Mouse (Mus musculus): ENCODE measurements around the gene Clba1. TPM values are rescaled to one million over a fixed set of nuclear protein-coding genes. Genes with fewer than 3 reads are reported as not detected.

Clba1 gene
- polyA plus RNA-seq, 1 experiment from 2014 or later: 6.6 TPM

- peaks cover 53% of the 10 kb centered on the region for H3K36me3 ChIP-seq (ENCODE audit: control insufficient read depth, insufficient read depth, low read length)
Measured at GRCm38 (mm10) chr12:112819057-112819662, 10.4 kb downstream of the Clba1 start.

GRCm38 (mm10) chr12:112820401-112820999, 11.8 kb downstream of the Clba1 start:
- H3K27me3 ChIP-seq (replicated peaks; ENCODE audit: control insufficient read depth, insufficient read depth, low read length): no peaks in the 10 kb centered on the region
- H3K4me3 ChIP-seq (ENCODE audit: low read depth, low read length): no peak overlapping the region
- no peaks in the 10 kb centered on the region for H3K9me3 ChIP-seq (ENCODE audit: control insufficient read depth, low read length)
- no peak overlapping the region for H3K4me2 ChIP-seq (ENCODE audit: low read depth, low read length)
- H3K9ac ChIP-seq (ENCODE audit: low read depth, low read length): no peak overlapping the region
- peaks cover 2% of the 10 kb centered on the region; the same call in 1 of the 2 replicates for H3K4me1 ChIP-seq (ENCODE audit: control insufficient read depth, insufficient read depth, low read length)
- peaks cover 60% of the 10 kb centered on the region for H3K36me3 ChIP-seq (ENCODE audit: control insufficient read depth, insufficient read depth, low read length)
- DNase-seq (ENCODE audit: low spot score): no peak
- 87% methylated on average over 12 of the region's 12 CpGs for WGBS
- ATAC-seq (ENCODE audit: low read depth): no peak
- H3K27ac ChIP-seq (replicated peaks; ENCODE audit: low read depth, low read length): no peak overlapping the region

More at GRCm38 (mm10) chr12:112819057-112819662, 10.4 kb downstream of the Clba1 start:
- ATAC-seq (ENCODE audit: low read depth): no peak
- Histone ChIP-seq H3K9ac (ENCODE audit: low read depth, low read length) (no peak overlapping the region), H3K27me3 (replicated peaks; ENCODE audit: control insufficient read depth, insufficient read depth, low read length) (no peaks in the 10 kb centered on the region), H3K4me1 (ENCODE audit: control insufficient read depth, insufficient read depth, low read length) (no peaks in the 10 kb centered on the region; the same call in 1 of the 2 replicates), H3K9me3 (ENCODE audit: control insufficient read depth, low read length) (no peaks in the 10 kb centered on the region), H3K4me3 (ENCODE audit: low read depth, low read length) (no peak overlapping the region), H3K27ac (replicated peaks; ENCODE audit: low read depth, low read length) (no peak overlapping the region), H3K4me2 (ENCODE audit: low read depth, low read length) (no peak overlapping the region)
- 87% methylated on average over 8 of the region's 8 CpGs for WGBS
- no peak for DNase-seq (ENCODE audit: low spot score)

GRCm38 (mm10) chr12:112821216-112821615, 12.5 kb downstream of the Clba1 start:
- Histone ChIP-seq H3K9ac (ENCODE audit: low read depth, low read length) (0 out of 2 replicates have a peak overlapping the region, but pooled peaks have one; percentile 8), H3K27ac (replicated peaks; ENCODE audit: low read depth, low read length) (no peak overlapping the region), H3K9me3 (ENCODE audit: control insufficient read depth, low read length) (no peaks in the 10 kb centered on the region), H3K4me2 (ENCODE audit: low read depth, low read length) (no peak overlapping the region), H3K36me3 (ENCODE audit: control insufficient read depth, insufficient read depth, low read length) (peaks cover 67% of the 10 kb centered on the region), H3K27me3 (replicated peaks; ENCODE audit: control insufficient read depth, insufficient read depth, low read length) (no peaks in the 10 kb centered on the region), H3K4me1 (ENCODE audit: control insufficient read depth, insufficient read depth, low read length) (peaks cover 2% of the 10 kb centered on the region; the same call in 1 of the 2 replicates), H3K4me3 (ENCODE audit: low read depth, low read length) (no peak overlapping the region)
- DNase-seq (ENCODE audit: low spot score): no peak
- 58% methylated on average over 1 of the region's 1 CpGs for WGBS
- ATAC-seq (ENCODE audit: low read depth): no peak

GRCm38 (mm10) chr12:112821974-112822373, 13.2 kb downstream of the Clba1 start:
- peaks cover 74% of the 10 kb centered on the region for H3K36me3 ChIP-seq (ENCODE audit: control insufficient read depth, insufficient read depth, low read length)
- H3K4me3 ChIP-seq (ENCODE audit: low read depth, low read length): no peak overlapping the region
- no peak for ATAC-seq (ENCODE audit: low read depth)
- WGBS: 83% methylated on average over 4 of the region's 4 CpGs
- H3K4me1 ChIP-seq (ENCODE audit: control insufficient read depth, insufficient read depth, low read length): peaks cover 4% of the 10 kb centered on the region
- H3K27ac ChIP-seq (replicated peaks; ENCODE audit: low read depth, low read length): no peak overlapping the region
- no peak overlapping the region for H3K9ac ChIP-seq (ENCODE audit: low read depth, low read length)
- no peaks in the 10 kb centered on the region for H3K9me3 ChIP-seq (ENCODE audit: control insufficient read depth, low read length)
- H3K27me3 ChIP-seq (replicated peaks; ENCODE audit: control insufficient read depth, insufficient read depth, low read length): no peaks in the 10 kb centered on the region
- H3K4me2 ChIP-seq (ENCODE audit: low read depth, low read length): no peak overlapping the region
- DNase-seq (ENCODE audit: low spot score): no peak

GRCm38 (mm10) chr12:112822676-112823075, 13.9 kb downstream of the Clba1 start:
- ATAC-seq (ENCODE audit: low read depth) (0 out of 2 replicates have a peak, but pooled peaks have one; percentile 23), DNase-seq (ENCODE audit: low spot score) (peak; percentile 54)
- Histone ChIP-seq H3K4me3 (ENCODE audit: low read depth, low read length) (no peak overlapping the region), H3K4me1 (ENCODE audit: control insufficient read depth, insufficient read depth, low read length) (peaks cover 11% of the 10 kb centered on the region), H3K36me3 (ENCODE audit: control insufficient read depth, insufficient read depth, low read length) (peaks cover 74% of the 10 kb centered on the region), H3K9ac (ENCODE audit: low read depth, low read length) (no peak overlapping the region), H3K9me3 (ENCODE audit: control insufficient read depth, low read length) (no peaks in the 10 kb centered on the region), H3K27ac (replicated peaks; ENCODE audit: low read depth, low read length) (no peak overlapping the region), H3K4me2 (ENCODE audit: low read depth, low read length) (no peak overlapping the region), H3K27me3 (replicated peaks; ENCODE audit: control insufficient read depth, insufficient read depth, low read length) (no peaks in the 10 kb centered on the region)
- 69% methylated on average over 2 of the region's 2 CpGs for WGBS

DNA sequence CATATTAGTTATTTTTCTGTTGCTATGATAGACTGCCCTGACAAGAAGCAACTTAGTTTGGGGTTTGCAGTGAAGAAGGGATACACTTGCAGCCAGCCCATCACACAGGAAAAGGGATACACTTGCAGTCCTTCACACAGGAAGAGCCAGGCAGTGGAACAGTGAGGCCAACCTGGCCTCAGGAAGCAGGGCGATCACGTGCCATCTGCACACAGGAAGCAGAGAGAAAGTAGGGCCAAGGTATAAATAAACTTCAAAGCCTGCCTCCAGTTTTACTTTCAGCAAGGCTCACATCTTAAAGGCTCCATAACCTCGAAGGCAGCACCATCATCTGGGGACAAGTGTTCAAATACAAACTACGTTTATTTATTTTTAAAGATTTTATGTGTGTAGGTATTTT, 14.5 kb downstream of the Clba1 start:
- Histone ChIP-seq H3K4me2 (ENCODE audit: low read depth, low read length) (no peak overlapping the region), H3K27me3 (replicated peaks; ENCODE audit: control insufficient read depth, insufficient read depth, low read length) (no peaks in the 10 kb centered on the region), H3K36me3 (ENCODE audit: control insufficient read depth, insufficient read depth, low read length) (peaks cover 79% of the 10 kb centered on the region), H3K9ac (ENCODE audit: low read depth, low read length) (peak overlapping the region; percentile 41), H3K27ac (replicated peaks; ENCODE audit: low read depth, low read length) (peak overlapping the region; percentile 31; the same call in 1 of the 2 replicates), H3K4me3 (ENCODE audit: low read depth, low read length) (no peak overlapping the region), H3K4me1 (ENCODE audit: control insufficient read depth, insufficient read depth, low read length) (peaks cover 16% of the 10 kb centered on the region), H3K9me3 (ENCODE audit: control insufficient read depth, low read length) (no peaks in the 10 kb centered on the region)
- WGBS: 80% methylated on average over 4 of the region's 4 CpGs
- DNase-seq (ENCODE audit: low spot score): no peak
- no peak for ATAC-seq (ENCODE audit: low read depth)

- ATAC-seq (ENCODE audit: low read depth) (no peak), DNase-seq (ENCODE audit: low spot score) (no peak)
- H3K9me3 ChIP-seq (ENCODE audit: control insufficient read depth, low read length): no peaks in the 10 kb centered on the region
Measured at GRCm38 (mm10) chr12:112825901-112826300, 17.2 kb downstream of the Clba1 start.

DNA sequence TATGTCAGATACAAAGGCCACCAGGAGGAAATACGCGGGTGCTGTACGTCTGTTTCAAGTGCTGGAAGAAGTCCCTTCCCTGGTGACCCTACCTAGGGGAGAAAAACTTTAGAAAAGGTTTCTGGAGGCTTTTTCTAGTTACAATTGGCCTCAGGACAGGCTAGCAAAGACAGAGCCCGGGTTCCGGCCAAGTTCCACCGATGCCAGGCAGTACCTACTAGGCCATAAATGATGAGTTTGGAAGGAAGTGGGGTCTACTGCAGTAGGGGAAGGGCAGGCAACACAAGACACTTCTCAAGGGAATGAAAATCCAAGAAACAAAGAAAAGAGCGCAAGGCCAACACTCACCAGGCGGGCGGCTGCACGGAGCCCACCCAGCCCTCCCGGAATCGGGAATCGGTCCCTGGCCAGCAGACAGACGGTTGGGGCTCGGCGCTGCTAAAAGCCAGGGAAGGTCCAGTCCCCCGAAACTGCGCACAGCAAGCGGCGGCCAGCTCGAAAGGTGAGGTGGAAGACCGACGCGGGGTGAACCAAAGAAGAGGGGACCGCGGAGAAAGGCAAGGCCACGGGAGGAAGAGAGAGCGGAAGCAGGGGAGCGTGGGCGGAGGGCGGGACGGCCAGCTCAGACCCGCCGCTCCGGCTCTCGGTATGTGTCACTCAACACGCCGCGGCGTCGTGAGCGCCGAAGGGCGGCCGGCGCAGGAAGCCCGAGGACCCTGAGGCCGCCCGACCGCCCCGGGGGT, 19.9 kb downstream of the Clba1 start:
- DNase-seq (ENCODE audit: low spot score): peak; percentile 85
- ATAC-seq (ENCODE audit: low read depth): peak; percentile 87
- no peaks in the 10 kb centered on the region for H3K27me3 ChIP-seq (replicated peaks; ENCODE audit: control insufficient read depth, insufficient read depth, low read length)
- no peaks in the 10 kb centered on the region for H3K9me3 ChIP-seq (ENCODE audit: control insufficient read depth, low read length)
- H3K36me3 ChIP-seq (ENCODE audit: control insufficient read depth, insufficient read depth, low read length): peaks cover 39% of the 10 kb centered on the region
- H3K4me2 ChIP-seq (ENCODE audit: low read depth, low read length): peak overlapping the region; percentile 87
- H3K4me1 ChIP-seq (ENCODE audit: control insufficient read depth, insufficient read depth, low read length): peaks cover 24% of the 10 kb centered on the region
- H3K27ac ChIP-seq (replicated peaks; ENCODE audit: low read depth, low read length): peak overlapping the region; percentile 89
- peak overlapping the region; percentile 98 for H3K9ac ChIP-seq (ENCODE audit: low read depth, low read length)
- H3K4me3 ChIP-seq (ENCODE audit: low read depth, low read length): peak overlapping the region; percentile 93
- WGBS: under 1% methylated on average over 33 of the region's 51 CpGs

More at GRCm38 (mm10) chr12:112825901-112826300, 17.2 kb downstream of the Clba1 start:
- 83% methylated on average over 5 of the region's 5 CpGs for WGBS
- Histone ChIP-seq H3K9ac (ENCODE audit: low read depth, low read length) (peak overlapping the region; percentile 1; the same call in 1 of the 2 replicates), H3K36me3 (ENCODE audit: control insufficient read depth, insufficient read depth, low read length) (peaks cover 53% of the 10 kb centered on the region), H3K4me2 (ENCODE audit: low read depth, low read length) (no peak overlapping the region), H3K4me3 (ENCODE audit: low read depth, low read length) (no peak overlapping the region), H3K27ac (replicated peaks; ENCODE audit: low read depth, low read length) (no peak overlapping the region), H3K4me1 (ENCODE audit: control insufficient read depth, insufficient read depth, low read length) (peaks cover 24% of the 10 kb centered on the region), H3K27me3 (replicated peaks; ENCODE audit: control insufficient read depth, insufficient read depth, low read length) (no peaks in the 10 kb centered on the region)
